Mouse (Mus musculus): ENCODE results near the gene Ank.

DNA sequence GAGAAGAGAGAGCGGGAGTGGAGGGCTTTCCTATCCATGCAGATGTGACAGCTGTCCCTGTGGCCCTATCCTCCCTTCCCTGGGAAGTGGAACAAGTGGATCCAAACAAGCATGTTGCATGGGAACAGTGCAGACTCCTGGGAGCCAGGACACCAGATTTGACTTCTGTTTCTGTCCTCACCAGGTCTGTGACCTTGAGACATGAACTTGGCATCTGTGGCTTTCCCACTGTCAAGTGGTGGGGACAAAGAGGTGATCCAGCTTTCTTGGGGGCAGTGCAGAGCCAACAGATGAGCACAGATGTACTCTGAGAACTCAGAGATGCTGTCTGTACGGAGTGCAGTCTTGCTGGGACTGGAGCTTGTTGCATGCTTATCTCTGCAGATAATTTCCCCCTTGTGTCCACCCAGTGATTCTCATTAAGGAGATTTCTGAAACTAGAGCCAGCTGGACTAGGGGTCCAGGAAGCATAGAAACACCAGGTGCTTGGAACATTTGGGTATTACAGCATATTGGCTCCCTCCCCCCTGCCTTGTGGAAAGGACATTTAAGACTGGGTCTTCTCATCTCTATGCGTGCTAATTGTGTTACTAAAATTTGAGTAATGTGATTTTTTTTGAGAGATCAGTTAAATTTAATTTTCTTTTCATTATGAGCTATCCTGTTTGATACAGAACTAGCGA is 14.0 kb downstream of the Ank start:
- TF ChIP-seq POLR2A (IDR thresholded peaks at IDR 0.05; ENCODE audit: extremely low read depth, insufficient read depth, low read length) (no peak), CTCF (IDR thresholded peaks at IDR 0.05; ENCODE audit: extremely low read depth, insufficient read depth, low read length) (no peak)

All from cortical plate, adult 2 months (tissue).